Mouse (Mus musculus): ENCODE data around the gene Olfr1377. TPM values are rescaled to one million over a fixed set of nuclear protein-coding genes. Genes with fewer than 3 reads are reported as not detected.
A peak's percentile ranks its signal among the peaks of the same experiment; 100 is the strongest.

The Olfr1377 gene
- polyA plus RNA-seq (2015; fragmentation: Nextera tagmentation; extraction: Ambion mirVana), result not detected in 2 replicates

DNA sequence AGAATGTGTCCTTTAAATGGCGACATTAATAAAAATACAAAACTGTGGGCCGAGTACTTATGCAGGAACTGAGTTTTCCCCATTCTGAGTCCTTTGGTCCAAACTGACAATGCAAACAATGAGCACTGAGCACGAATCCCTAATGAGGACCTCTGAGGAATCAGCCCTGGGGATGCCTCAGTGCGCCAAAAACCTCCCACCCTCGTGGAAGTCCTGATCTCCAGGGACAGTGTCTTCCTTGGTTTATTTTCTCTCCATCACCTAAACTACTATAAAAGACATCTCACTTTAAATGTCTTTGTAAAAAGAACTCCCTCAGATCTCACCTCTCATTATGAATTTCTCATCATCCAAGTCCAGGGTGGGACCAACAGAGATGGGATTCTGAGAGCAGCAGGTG, at the start of gene Olfr1377:
Gene Olfr1377, plus strand, starts transcription at position 301 of the 400 bp plus-strand sequence.
- H3K9me3 ChIP-seq, result no peaks in the 10 kb centered on the region

DNA sequence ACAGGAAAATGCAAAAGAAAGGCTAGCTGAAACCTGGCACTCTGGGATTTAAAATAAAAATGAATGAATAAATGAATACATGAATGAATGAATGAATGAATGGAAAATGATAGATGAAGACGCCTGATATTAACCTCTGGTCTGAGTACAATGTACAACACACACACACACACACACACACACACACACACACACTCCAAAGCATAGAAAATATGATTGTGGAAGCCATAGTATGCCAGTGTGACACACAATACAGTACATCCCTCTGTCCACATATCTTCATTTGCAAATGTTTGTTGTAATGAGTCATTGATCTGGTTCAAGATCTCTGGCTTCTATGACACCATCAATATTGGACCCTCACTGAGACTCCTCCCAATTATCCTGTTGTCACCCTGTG, 49.7 kb upstream of the Olfr1377 start:
- Histone ChIP-seq H3K9me3 (no peaks in the 10 kb centered on the region), H3K36me3 (no peaks in the 10 kb centered on the region), H3K9ac (replicated peaks) (peak overlapping the region; percentile 85; the same call in 1 of the 2 replicates), H3K4me2 (replicated peaks) (peak overlapping the region; percentile 82), H3K4me3 (peak overlapping the region; percentile 83), H3K27me3 (no peaks in the 10 kb centered on the region), H3K4me1 (peaks cover 9% of the 10 kb centered on the region; the same call in 1 of the 2 replicates), H3K27ac (replicated peaks) (peak overlapping the region; percentile 74)
- WGBS, result 63% methylated on average over 1 of the region's 1 CpGs
- ATAC-seq (replicated peaks), result peak; percentile 50

More for the DNA sequence above, at the start of gene Olfr1377:
- no peaks in the 10 kb centered on the region for H3K4me1 ChIP-seq
- WGBS, result 51% methylated on average over 5 of the region's 5 CpGs
- H3K27me3 ChIP-seq, result no peaks in the 10 kb centered on the region
- H3K9ac ChIP-seq (replicated peaks), result no peak within 1 kb of the TSS
- H3K36me3 ChIP-seq, result no peaks in the 10 kb centered on the region
- H3K4me2 ChIP-seq (replicated peaks), result no peak within 1 kb of the TSS
- ATAC-seq (replicated peaks), result no peak
- no peak within 1 kb of the TSS for H3K27ac ChIP-seq (replicated peaks)
- no peak within 1 kb of the TSS for H3K4me3 ChIP-seq

DNA sequence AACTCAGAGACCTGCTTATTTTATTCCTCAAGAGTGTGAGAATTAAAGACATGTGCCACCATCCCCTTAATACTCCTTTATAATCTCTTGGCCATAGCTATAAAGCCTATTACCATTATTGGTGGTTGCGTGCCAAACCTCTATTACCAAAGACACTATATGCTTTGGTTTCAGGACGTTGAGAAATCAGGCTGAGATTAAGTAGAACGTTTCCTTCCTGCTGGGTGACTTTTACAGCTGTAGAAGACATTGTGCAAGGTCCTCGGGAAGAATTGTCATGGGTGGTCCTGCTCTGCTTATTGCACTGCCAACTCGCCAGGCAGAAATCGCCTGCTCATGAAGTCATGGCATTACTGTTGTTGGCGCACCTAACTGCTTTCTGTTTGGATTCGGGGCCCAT, 43.3 kb upstream of the Olfr1377 start:
- Histone ChIP-seq H3K4me1 (no peaks in the 10 kb centered on the region), H3K4me2 (replicated peaks) (no peak overlapping the region), H3K36me3 (no peaks in the 10 kb centered on the region), H3K9ac (replicated peaks) (no peak overlapping the region), H3K9me3 (no peaks in the 10 kb centered on the region), H3K4me3 (no peak overlapping the region), H3K27ac (replicated peaks) (no peak overlapping the region), H3K27me3 (no peaks in the 10 kb centered on the region)
- WGBS, result 74% methylated on average over 8 of the region's 8 CpGs
- ATAC-seq (replicated peaks), result no peak

- WGBS, result 36% methylated on average over 14 of the region's 14 CpGs
- Histone ChIP-seq H3K9ac (replicated peaks) (no peak overlapping the region), H3K4me3 (no peak overlapping the region), H3K36me3 (no peaks in the 10 kb centered on the region), H3K4me2 (replicated peaks) (no peak overlapping the region), H3K27me3 (no peaks in the 10 kb centered on the region), H3K4me1 (no peaks in the 10 kb centered on the region), H3K9me3 (no peaks in the 10 kb centered on the region), H3K27ac (replicated peaks) (no peak overlapping the region)
- no peak for ATAC-seq (replicated peaks)
Measured at GRCm38 (mm10) chr11:50939621-50940366, 42.0 kb upstream of the Olfr1377 start.

GRCm38 (mm10) chr11:50942386-50942785, 39.4 kb upstream of the Olfr1377 start:
- WGBS, result 78% methylated on average over 12 of the region's 12 CpGs
- no peaks in the 10 kb centered on the region for H3K9me3 ChIP-seq
- no peaks in the 10 kb centered on the region for H3K27me3 ChIP-seq
- H3K4me2 ChIP-seq (replicated peaks), result no peak overlapping the region
- H3K36me3 ChIP-seq, result no peaks in the 10 kb centered on the region
- H3K27ac ChIP-seq (replicated peaks), result no peak overlapping the region
- no peak for ATAC-seq (replicated peaks)
- no peak overlapping the region for H3K4me3 ChIP-seq
- H3K4me1 ChIP-seq, result no peaks in the 10 kb centered on the region
- no peak overlapping the region for H3K9ac ChIP-seq (replicated peaks)

GRCm38 (mm10) chr11:50943506-50943905, 38.3 kb upstream of the Olfr1377 start, which contains the start of gene 4933414I15Rik:
Gene 4933414I15Rik, minus strand, starts transcription at chr11:50943765.
- Histone ChIP-seq H3K27ac (replicated peaks) (no peak within 1 kb of the TSS), H3K4me3 (no peak within 1 kb of the TSS), H3K9ac (replicated peaks) (no peak within 1 kb of the TSS), H3K27me3 (no peaks in the 10 kb centered on the region), H3K36me3 (no peaks in the 10 kb centered on the region), H3K9me3 (no peaks in the 10 kb centered on the region), H3K4me2 (replicated peaks) (no peak within 1 kb of the TSS), H3K4me1 (no peaks in the 10 kb centered on the region)
- ATAC-seq (replicated peaks), result no peak
- 82% methylated on average over 14 of the region's 14 CpGs for WGBS

DNA sequence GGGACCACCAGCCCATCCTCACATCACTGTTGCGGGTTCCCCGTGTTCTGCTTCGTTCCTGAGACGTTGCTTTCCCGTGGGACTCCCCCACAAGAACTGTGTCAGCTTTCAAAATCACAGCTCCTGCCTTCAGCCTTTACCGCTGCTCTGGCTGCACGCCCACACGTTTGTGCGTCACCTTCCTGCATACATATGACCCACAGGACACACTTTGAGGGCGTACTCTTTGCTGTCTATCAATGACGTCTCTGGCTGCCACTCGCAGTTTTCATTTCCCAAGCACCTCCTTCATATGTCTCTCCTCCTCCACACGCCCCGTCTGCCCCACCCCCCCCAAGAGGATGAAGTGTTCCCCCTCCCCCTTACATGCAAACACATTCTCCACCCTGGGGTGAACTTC, 29.5 kb upstream of the Olfr1377 start:
- Histone ChIP-seq H3K4me3 (no peak overlapping the region), H3K27me3 (no peaks in the 10 kb centered on the region), H3K27ac (replicated peaks) (no peak overlapping the region), H3K36me3 (no peaks in the 10 kb centered on the region), H3K9ac (replicated peaks) (no peak overlapping the region), H3K4me2 (replicated peaks) (no peak overlapping the region), H3K9me3 (no peaks in the 10 kb centered on the region), H3K4me1 (no peaks in the 10 kb centered on the region)
- ATAC-seq (replicated peaks), result no peak
- 78% methylated on average over 14 of the region's 14 CpGs for WGBS

DNA sequence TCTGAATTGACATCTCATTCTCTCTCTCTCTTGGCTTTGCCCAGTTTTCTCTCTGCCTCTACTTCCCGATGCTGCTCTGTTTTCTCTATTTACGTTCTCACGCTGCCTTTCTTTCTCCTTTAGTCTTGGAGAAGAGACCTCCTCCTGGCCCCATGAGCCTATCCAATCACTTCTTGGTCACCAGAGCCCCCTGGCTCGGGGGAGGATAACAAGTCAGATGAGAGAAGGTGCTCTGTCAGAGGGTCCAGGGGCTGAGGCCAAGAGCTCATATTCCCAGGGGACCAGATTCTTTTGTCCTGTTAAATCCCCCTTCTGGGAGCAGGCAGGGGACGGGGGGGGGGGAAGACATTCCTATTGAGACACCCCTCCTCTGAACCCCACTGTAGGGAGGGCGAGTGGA, 28.1 kb upstream of the Olfr1377 start, which contains the start of gene Prop1:
Gene Prop1, minus strand, starts transcription at position 101 of the 400 bp plus-strand sequence.
- no peak within 1 kb of the TSS for H3K9ac ChIP-seq (replicated peaks)
- H3K4me1 ChIP-seq, result no peaks in the 10 kb centered on the region
- no peaks in the 10 kb centered on the region for H3K27me3 ChIP-seq
- WGBS, result 61% methylated on average over 6 of the region's 6 CpGs
- no peak for ATAC-seq (replicated peaks)
- H3K27ac ChIP-seq (replicated peaks), result no peak within 1 kb of the TSS
- H3K9me3 ChIP-seq, result no peaks in the 10 kb centered on the region
- H3K4me2 ChIP-seq (replicated peaks), result no peak within 1 kb of the TSS
- no peak within 1 kb of the TSS for H3K4me3 ChIP-seq
- no peaks in the 10 kb centered on the region for H3K36me3 ChIP-seq

- no peak overlapping the region for H3K4me3 ChIP-seq
- H3K27me3 ChIP-seq, result no peaks in the 10 kb centered on the region
- H3K27ac ChIP-seq (replicated peaks), result no peak overlapping the region
- H3K36me3 ChIP-seq, result no peaks in the 10 kb centered on the region
- H3K9ac ChIP-seq (replicated peaks), result no peak overlapping the region
- H3K9me3 ChIP-seq, result no peaks in the 10 kb centered on the region
- H3K4me2 ChIP-seq (replicated peaks), result no peak overlapping the region
- no peak for ATAC-seq (replicated peaks)
- 91% methylated on average over 2 of the region's 2 CpGs for WGBS
- H3K4me1 ChIP-seq, result no peaks in the 10 kb centered on the region
Measured at GRCm38 (mm10) chr11:50964886-50965285, 16.9 kb upstream of the Olfr1377 start.

GRCm38 (mm10) chr11:50966230-50966629, 15.5 kb upstream of the Olfr1377 start, which contains the start of gene Olfr1378:
Gene Olfr1378, plus strand, starts transcription at chr11:50966530.
- H3K27me3 ChIP-seq, result no peaks in the 10 kb centered on the region
- no peak within 1 kb of the TSS for H3K27ac ChIP-seq (replicated peaks)
- ATAC-seq (replicated peaks), result no peak
- no peaks in the 10 kb centered on the region for H3K36me3 ChIP-seq
- H3K4me3 ChIP-seq, result no peak within 1 kb of the TSS
- H3K9ac ChIP-seq (replicated peaks), result no peak within 1 kb of the TSS
- no peak within 1 kb of the TSS for H3K4me2 ChIP-seq (replicated peaks)
- H3K4me1 ChIP-seq, result no peaks in the 10 kb centered on the region
- 89% methylated on average over 11 of the region's 11 CpGs for WGBS
- no peaks in the 10 kb centered on the region for H3K9me3 ChIP-seq

- 69% methylated on average over 4 of the region's 4 CpGs for WGBS
- ATAC-seq (replicated peaks), result no peak
- no peak overlapping the region for H3K9ac ChIP-seq (replicated peaks)
- no peak overlapping the region for H3K4me3 ChIP-seq
- no peaks in the 10 kb centered on the region for H3K36me3 ChIP-seq
- H3K27me3 ChIP-seq, result no peaks in the 10 kb centered on the region
- H3K4me2 ChIP-seq (replicated peaks), result no peak overlapping the region
- no peaks in the 10 kb centered on the region for H3K9me3 ChIP-seq
- H3K27ac ChIP-seq (replicated peaks), result no peak overlapping the region
- no peaks in the 10 kb centered on the region for H3K4me1 ChIP-seq
Measured at GRCm38 (mm10) chr11:50977216-50977615, 4.6 kb upstream of the Olfr1377 start.

DNA sequence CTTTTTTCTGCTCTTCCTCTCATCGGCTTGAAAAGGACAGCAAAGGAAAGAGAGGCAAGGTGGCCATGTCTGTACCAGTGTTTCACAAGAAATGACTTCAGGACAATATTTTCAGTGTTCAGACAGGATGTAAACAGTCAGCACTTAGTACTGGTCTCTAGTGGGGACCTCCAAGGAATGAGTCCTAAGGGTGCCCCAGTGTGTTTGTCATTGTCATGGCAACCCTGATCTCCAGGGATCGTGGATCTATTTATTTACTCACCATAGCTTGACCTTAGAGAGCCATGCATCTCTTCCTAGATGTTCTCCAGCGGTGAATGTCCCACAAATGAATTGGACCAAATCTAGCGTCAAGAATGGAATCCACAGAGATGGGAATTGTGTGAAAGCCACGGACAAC, 21.5 kb downstream of the Olfr1377 start, which contains the start of gene Olfr51:
Gene Olfr51, plus strand, starts transcription at position 301 of the 400 bp plus-strand sequence.
- Histone ChIP-seq H3K9me3 (no peaks in the 10 kb centered on the region), H3K27ac (replicated peaks) (no peak within 1 kb of the TSS), H3K4me3 (no peak within 1 kb of the TSS), H3K36me3 (no peaks in the 10 kb centered on the region), H3K27me3 (no peaks in the 10 kb centered on the region), H3K9ac (replicated peaks) (no peak within 1 kb of the TSS), H3K4me1 (no peaks in the 10 kb centered on the region), H3K4me2 (replicated peaks) (no peak within 1 kb of the TSS)
- 82% methylated on average over 5 of the region's 5 CpGs for WGBS
- ATAC-seq (replicated peaks), result no peak
